Mouse (Mus musculus) CH12.LX (cell line): ENCODE results near the gene Tbata. TPM values are rescaled to one million over a fixed set of nuclear protein-coding genes. Genes with fewer than 3 reads are reported as not detected.

ENCODE experiments used
- DNase-seq: peaks from one replicate; pipeline ENCODE4 v3.0.0-alpha.2; 2013; ENCODE audit errors: extremely low read depth
- H3K27ac ChIP-seq: 2 replicates; pipeline ENCODE4 v1.5.1; 2012; ENCODE audit warnings: low read depth, mild to moderate bottlenecking, control low read depth, moderate library complexity; ENCODE audit not compliant: insufficient read depth
- H3K27me3 ChIP-seq: replicated peaks from 2 replicates; pipeline ENCODE3; 2012; ENCODE audit warnings: inconsistent platforms
- H3K36me3 ChIP-seq, 2 experiments: replicated peaks in 1 of 2; 2 replicates each; pipeline versions ENCODE3 to v1.6.1; 2012; ENCODE audit warnings: inconsistent platforms in 1 of 2, low read length in 1 of 2, mild to moderate bottlenecking in 1 of 2, mixed read lengths in 1 of 2, moderate library complexity in 1 of 2; ENCODE audit not compliant: control insufficient read depth in 1 of 2, insufficient read depth in 1 of 2
- H3K4me1 ChIP-seq, 2 experiments: 2 replicates each; pipeline ENCODE4 v1.6.1; 2012; ENCODE audit warnings: inconsistent platforms in 1 of 2, moderate library complexity in 1 of 2; ENCODE audit not compliant: insufficient read depth in 2 of 2, control insufficient read depth in 1 of 2
- H3K4me2 ChIP-seq: 2 replicates; pipeline ENCODE4 v1.6.1; 2012; ENCODE audit warnings: low read depth, mild to moderate bottlenecking, control low read depth; ENCODE audit not compliant: poor library complexity, insufficient read depth, severe bottlenecking
- H3K4me3 ChIP-seq, 3 experiments: fragments of 150-350 bp in 1 of 3; sonication (generic) in 1 of 3; replicated peaks in 1 of 3; 2 replicates each; pipeline versions ENCODE3 to v1.5.1; 2011 to 2012; ENCODE audit warnings: low read depth in 2 of 3, low read length in 2 of 3, mild to moderate bottlenecking in 2 of 3, moderate library complexity in 2 of 3, control low read depth in 1 of 3, improper control_type of control experiment in 1 of 3, inconsistent platforms in 1 of 3, mixed read lengths in 1 of 3; ENCODE audit not compliant: poor library complexity in 1 of 3
- H3K79me2 ChIP-seq: replicated peaks from 2 replicates; pipeline ENCODE4 v1.6.1; 2012; ENCODE audit warnings: mild to moderate bottlenecking, moderate library complexity; ENCODE audit not compliant: control insufficient read depth, poor library complexity, insufficient read depth, severe bottlenecking; ENCODE audit errors: extremely low read depth
- H3K9ac ChIP-seq: 2 replicates; pipeline ENCODE4 v1.6.1; 2012; ENCODE audit warnings: low read depth, mild to moderate bottlenecking, control low read depth, moderate library complexity; ENCODE audit not compliant: insufficient read depth
- H3K9me3 ChIP-seq: replicated peaks from 2 replicates; pipeline ENCODE3; 2012; ENCODE audit warnings: low read length, inconsistent platforms, mixed read lengths
- CTCF ChIP-seq, 2 experiments: IDR thresholded peaks in 1 of 2; conservative IDR thresholded peaks in 1 of 2; 2 replicates each; pipeline ENCODE4 v1.5.1; 2011 to 2012; ENCODE audit warnings: low read depth in 2 of 2, low read length in 2 of 2, improper control_type of control experiment in 1 of 2, inconsistent platforms in 1 of 2, mild to moderate bottlenecking in 1 of 2, moderate library complexity in 1 of 2
- E2F4 ChIP-seq: IDR thresholded peaks from 2 replicates; pipeline ENCODE4 v1.6.1; 2011; ENCODE audit warnings: low read depth, low read length, improper control_type of control experiment; ENCODE audit not compliant: insufficient replicate concordance
- EP300 ChIP-seq: IDR thresholded peaks from 2 replicates; pipeline ENCODE4 v1.6.1; 2011; ENCODE audit warnings: low read length, improper control_type of control experiment
- ETS1 ChIP-seq: conservative IDR thresholded peaks from 2 replicates; pipeline ENCODE4 v1.6.1; 2012; ENCODE audit warnings: low read depth, mild to moderate bottlenecking, inconsistent platforms, low read length, improper control_type of control experiment, moderate library complexity
- MEF2A ChIP-seq: IDR thresholded peaks from 2 replicates; pipeline ENCODE4 v1.6.1; 2014; ENCODE audit warnings: low read depth, mild to moderate bottlenecking, inconsistent platforms, low read length, improper control_type of control experiment, borderline replicate concordance
- MXI1 ChIP-seq: IDR thresholded peaks from 2 replicates; pipeline ENCODE4 v1.6.1; 2011; ENCODE audit warnings: mild to moderate bottlenecking, low read depth, low read length, improper control_type of control experiment
- NELFE ChIP-seq: IDR thresholded peaks from 2 replicates; pipeline ENCODE4 v1.6.1; 2011; ENCODE audit warnings: low read depth, low read length, improper control_type of control experiment
- SMC3 ChIP-seq: IDR thresholded peaks from 2 replicates; pipeline ENCODE4 v1.6.1; 2011; ENCODE audit warnings: low read depth, low read length, improper control_type of control experiment
- dilution Hi-C: fragments of 300-500 bp; cut with MboI; formaldehyde crosslinking; loops from 2 replicates; pipeline ENCODE4 v1.14.3; 2020; ENCODE audit warnings: low sequenced_read_pairs; ENCODE audit not compliant: extremely low pct_unique_long_range_greater_than_20kb, extremely low pct_ligation_motif_present
- in situ Hi-C: fragments of 300-500 bp; cut with MboI; formaldehyde crosslinking; loops from 3 replicates; pipeline ENCODE4 v1.14.3; 2019; ENCODE audit warnings: low sequenced_read_pairs, low pct_ligation_motif_present, low pct_unique_long_range_greater_than_20kb, mixed read lengths
- polyA plus RNA-seq: library from polyadenylated mRNA; unstranded; fragments of >175 nt; gene quantifications from 2 replicates; pipeline ENCODE4 v1.2.1, GENCODE M21; 2012; ENCODE audit warnings: low read depth; ENCODE audit not compliant: insufficient read length
- total RNA-seq, 2 experiments: library from RNA; depleted of rRNA; stranded (reverse); fragments of 300-350 nt in 1 of 2; fragments of >200 nt in 1 of 2; gene quantifications; 2 replicates each; pipeline ENCODE4 v1.2.3; 2012 to 2014

Tbata gene
- total and polyA plus RNA-seq, 3 experiments = 0.17 to 0.73 TPM; not detected in 1

- no peak overlapping the region for H3K27ac ChIP-seq
- TF ChIP-seq NELFE = no peak
- no peak for TF ChIP-seq MXI1
- H3K79me2 ChIP-seq = no peaks in the 10 kb centered on the region
- no peak overlapping the region for H3K9ac ChIP-seq
- in situ Hi-C loops = no loop called here
- no peaks in the 10 kb centered on the region for H3K27me3 ChIP-seq
- peaks cover 12% of the 10 kb centered on the region for H3K9me3 ChIP-seq
- dilution Hi-C loops = no loop called here
- no peak overlapping the region for H3K4me3 ChIP-seq
- no peak overlapping the region for H3K4me2 ChIP-seq
- no peaks in the 10 kb centered on the region for H3K36me3 ChIP-seq
- DNase-seq = no peak
- peaks cover 0 to 6% of the 10 kb centered on the region in 2 experiments; a peak in 2 of 4 replicates for H3K4me1 ChIP-seq
These were observed 44.4 kb downstream of the Tbata start for GRCm38 (mm10) chr10:61216163-61216562.

DNA sequence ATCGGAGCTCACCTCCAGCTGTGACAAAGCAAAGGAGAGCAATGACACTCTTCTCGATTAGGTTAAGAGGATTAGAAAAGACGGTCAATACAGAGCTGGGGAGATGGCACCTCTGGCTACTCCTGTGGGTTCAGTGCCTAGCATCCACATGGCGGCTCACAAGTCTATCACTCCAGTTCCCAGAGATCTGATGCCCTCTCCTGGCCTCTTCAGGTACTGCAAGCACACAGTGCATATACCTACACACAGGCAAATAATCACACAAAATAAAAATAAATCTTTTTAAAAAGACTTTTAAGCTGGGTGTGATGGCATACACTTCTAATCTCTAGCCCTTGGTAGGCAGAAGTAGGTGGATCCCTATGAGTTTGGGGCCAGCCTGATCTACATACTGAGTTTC lies 47.6 kb downstream of the Tbata start:
- Histone ChIP-seq H3K36me3 (no peaks in the 10 kb centered on the region), H3K9me3 (peaks cover 12% of the 10 kb centered on the region), H3K27me3 (no peaks in the 10 kb centered on the region), H3K79me2 (no peaks in the 10 kb centered on the region), H3K9ac (no peak overlapping the region), H3K27ac (no peak overlapping the region), H3K4me3 (no peak overlapping the region), H3K4me2 (no peak overlapping the region), H3K4me1 (no peaks in the 10 kb centered on the region)
- no peak for DNase-seq
- dilution Hi-C loops (no loop called here), in situ Hi-C loops (no loop called here)
- TF ChIP-seq EP300 (no peak), E2F4 (no peak), ETS1 (no peak), SMC3 (peak; percentile 17; the same call in 1 of the 2 replicates), CTCF (conservative IDR thresholded peaks at IDR 0.05 in 1 of 2, IDR thresholded peaks at IDR 0.05 in 1 of 2; ENCODE audit: low read depth in 2 of 2, low read length in 2 of 2) (peak; percentile 12 to 35; a peak in 2 of 4 replicates)

DNA sequence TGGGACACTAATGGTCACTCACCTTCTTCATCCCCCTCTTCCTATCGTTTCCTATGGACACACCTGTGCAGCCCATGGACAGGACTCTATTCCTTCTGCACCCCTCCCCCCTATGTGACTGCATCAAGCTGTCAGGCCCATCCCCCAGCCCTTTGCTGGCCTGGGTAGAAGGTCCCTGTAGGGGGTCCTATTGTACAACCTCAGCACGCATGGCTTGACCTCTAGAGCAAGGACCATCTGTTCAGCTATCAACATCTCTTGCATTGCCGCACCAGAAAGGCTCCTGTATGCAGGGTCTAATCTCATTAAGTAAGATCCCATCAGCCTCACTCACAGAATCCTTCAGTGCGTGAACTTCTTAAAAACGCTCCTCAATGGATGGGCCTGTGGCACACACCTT lies 53.9 kb downstream of the Tbata start:
- H3K79me2 ChIP-seq = no peaks in the 10 kb centered on the region
- no peak overlapping the region for H3K9ac ChIP-seq
- no peak overlapping the region for H3K27ac ChIP-seq
- in situ Hi-C loops (no loop called here), dilution Hi-C loops (no loop called here)
- H3K27me3 ChIP-seq = peaks cover 17% of the 10 kb centered on the region
- H3K4me3 ChIP-seq = no peak overlapping the region
- DNase-seq = no peak
- H3K4me2 ChIP-seq = no peak overlapping the region
- H3K36me3 ChIP-seq = no peaks in the 10 kb centered on the region
- TF ChIP-seq MEF2A = no peak
- no peaks in the 10 kb centered on the region for H3K9me3 ChIP-seq
- H3K4me1 ChIP-seq = no peaks in the 10 kb centered on the region
